Mouse (Mus musculus): ENCODE results near the gene Cpsf2.
"Not testable (repeated sequence)": the region's sequence is repeated elsewhere in the genome, so short reads cannot be mapped to it uniquely, and the experiment has no call there.

The Cpsf2 gene

GRCm38 (mm10) chr12:101975601-101976571 is at the start of gene Cpsf2:
Cpsf2 (plus strand) TSS chr12:101975988.
- DNase-seq (ENCODE audit: low spot score): peak; percentile 75

GRCm38 (mm10) chr12:101928423-101928822 is 47.4 kb upstream of the Cpsf2 start:
- no peak for DNase-seq (ENCODE audit: low spot score)

GRCm38 (mm10) chr12:101935223-101935622 is 40.6 kb upstream of the Cpsf2 start:
- no peak for DNase-seq (ENCODE audit: low spot score)

- DNase-seq (ENCODE audit: low spot score): no peak
These were observed 38.2 kb upstream of the Cpsf2 start for GRCm38 (mm10) chr12:101937572-101937971.

GRCm38 (mm10) chr12:101947986-101948385 is 27.8 kb upstream of the Cpsf2 start:
- no peak for DNase-seq (ENCODE audit: low spot score)

GRCm38 (mm10) chr12:101948801-101949200 is 27.0 kb upstream of the Cpsf2 start:
- no peak for DNase-seq (ENCODE audit: low spot score)

GRCm38 (mm10) chr12:101955821-101956220 is 20.0 kb upstream of the Cpsf2 start:
- DNase-seq (ENCODE audit: low spot score): not testable (repeated sequence)

GRCm38 (mm10) chr12:101957079-101957941 is 18.5 kb upstream of the Cpsf2 start:
- no peak for DNase-seq (ENCODE audit: low spot score)

- DNase-seq (ENCODE audit: low spot score): peak; percentile 93
These were observed 17.7 kb upstream of the Cpsf2 start, which contains the start of gene Atxn3 for GRCm38 (mm10) chr12:101957942-101958544. Atxn3 (minus strand) TSS chr12:101958246.

GRCm38 (mm10) chr12:101958556-101958955 is 17.2 kb upstream of the Cpsf2 start:
- no peak for DNase-seq (ENCODE audit: low spot score)

GRCm38 (mm10) chr12:101958960-101959780 is 16.6 kb upstream of the Cpsf2 start:
- not testable (repeated sequence) for DNase-seq (ENCODE audit: low spot score)

- DNase-seq (ENCODE audit: low spot score): no peak
These were observed 4.5 kb upstream of the Cpsf2 start for GRCm38 (mm10) chr12:101971311-101971710.

- no peak for DNase-seq (ENCODE audit: low spot score)
These were observed 3.6 kb upstream of the Cpsf2 start for GRCm38 (mm10) chr12:101972230-101972629.

GRCm38 (mm10) chr12:101974571-101974970 is 1.2 kb upstream of the Cpsf2 start:
- no peak for DNase-seq (ENCODE audit: low spot score)

GRCm38 (mm10) chr12:101975167-101975600 is 604 bp upstream of the Cpsf2 start:
- DNase-seq (ENCODE audit: low spot score): no peak

- DNase-seq (ENCODE audit: low spot score): no peak
These were observed 1.0 kb downstream of the Cpsf2 start for GRCm38 (mm10) chr12:101976651-101977403.

GRCm38 (mm10) chr12:101977404-101977915 is 1.7 kb downstream of the Cpsf2 start:
- DNase-seq (ENCODE audit: low spot score): no peak

GRCm38 (mm10) chr12:101978162-101978561 is 2.4 kb downstream of the Cpsf2 start:
- DNase-seq (ENCODE audit: low spot score): no peak

- DNase-seq (ENCODE audit: low spot score): no peak
These were observed 2.8 kb downstream of the Cpsf2 start for GRCm38 (mm10) chr12:101978588-101978987.

GRCm38 (mm10) chr12:101979213-101979750 is 3.5 kb downstream of the Cpsf2 start:
- no peak for DNase-seq (ENCODE audit: low spot score)
